Mouse (Mus musculus): Measurements from ENCODE around the gene Rhot1. TPM values are rescaled to one million over a fixed set of nuclear protein-coding genes. Genes with fewer than 3 reads are reported as not detected.

Rhot1 gene
- polyA plus RNA-seq, 1 experiment from 2014 or later: 20.7 TPM

GRCm38 (mm10) chr11:80204037-80204436, 4.8 kb upstream of the Rhot1 start:
- no peak for TF ChIP-seq CTCF (IDR thresholded peaks at IDR 0.05; ENCODE audit: low read depth)
- WGBS: 75% methylated on average over 3 of the region's 3 CpGs
- no peak overlapping the region for H3K9ac ChIP-seq (ENCODE audit: low read depth, low read length)

GRCm38 (mm10) chr11:80204941-80205340, 3.9 kb upstream of the Rhot1 start:
- H3K4me2 ChIP-seq (replicated peaks; ENCODE audit: low read depth): no peak overlapping the region
- H3K27ac ChIP-seq (ENCODE audit: low read depth, low read length): no peak overlapping the region
- ATAC-seq: no peak
- no peak overlapping the region for H3K4me3 ChIP-seq (ENCODE audit: low read depth, low read length)
- no peaks in the 10 kb centered on the region for H3K36me3 ChIP-seq (ENCODE audit: control insufficient read depth, insufficient read depth)
- H3K9me3 ChIP-seq (ENCODE audit: control insufficient read depth): no peaks in the 10 kb centered on the region
- H3K4me1 ChIP-seq (replicated peaks; ENCODE audit: control insufficient read depth, insufficient read depth, low read length): no peaks in the 10 kb centered on the region
- H3K9ac ChIP-seq (ENCODE audit: low read depth, low read length): no peak overlapping the region
- H3K27me3 ChIP-seq (replicated peaks; ENCODE audit: control insufficient read depth, insufficient read depth, low read length): no peaks in the 10 kb centered on the region
- TF ChIP-seq CTCF (IDR thresholded peaks at IDR 0.05; ENCODE audit: low read depth): no peak
- WGBS: 64% methylated on average over 5 of the region's 5 CpGs

More at GRCm38 (mm10) chr11:80204037-80204436, 4.8 kb upstream of the Rhot1 start:
- H3K4me3 ChIP-seq (ENCODE audit: low read depth, low read length): no peak overlapping the region
- ATAC-seq: no peak
- no peak overlapping the region for H3K27ac ChIP-seq (ENCODE audit: low read depth, low read length)
- no peaks in the 10 kb centered on the region; the same call in 1 of the 2 replicates for H3K36me3 ChIP-seq (ENCODE audit: control insufficient read depth, insufficient read depth)
- H3K4me1 ChIP-seq (replicated peaks; ENCODE audit: control insufficient read depth, insufficient read depth, low read length): no peaks in the 10 kb centered on the region
- H3K9me3 ChIP-seq (ENCODE audit: control insufficient read depth): no peaks in the 10 kb centered on the region
- H3K4me2 ChIP-seq (replicated peaks; ENCODE audit: low read depth): no peak overlapping the region
- no peaks in the 10 kb centered on the region for H3K27me3 ChIP-seq (replicated peaks; ENCODE audit: control insufficient read depth, insufficient read depth, low read length)

- Histone ChIP-seq H3K27ac (ENCODE audit: low read depth, low read length) (no peak overlapping the region), H3K4me2 (replicated peaks; ENCODE audit: low read depth) (no peak overlapping the region), H3K4me3 (ENCODE audit: low read depth, low read length) (no peak overlapping the region), H3K36me3 (ENCODE audit: control insufficient read depth, insufficient read depth) (peaks cover 4% of the 10 kb centered on the region; the same call in 1 of the 2 replicates), H3K4me1 (replicated peaks; ENCODE audit: control insufficient read depth, insufficient read depth, low read length) (0 out of 2 replicates have a peak, but pooled peaks cover 4% of the 10 kb centered on the region), H3K27me3 (replicated peaks; ENCODE audit: control insufficient read depth, insufficient read depth, low read length) (no peaks in the 10 kb centered on the region), H3K9me3 (ENCODE audit: control insufficient read depth) (no peaks in the 10 kb centered on the region), H3K9ac (ENCODE audit: low read depth, low read length) (no peak overlapping the region)
- 0 out of 2 replicates have a peak, but pooled peaks have one; percentile 11 for ATAC-seq
- TF ChIP-seq CTCF (IDR thresholded peaks at IDR 0.05; ENCODE audit: low read depth): no peak
- 39% methylated on average over 7 of the region's 7 CpGs for WGBS
Measured at GRCm38 (mm10) chr11:80208465-80208859, 357 bp upstream of the Rhot1 start.

- Histone ChIP-seq H3K27me3 (replicated peaks; ENCODE audit: control insufficient read depth, insufficient read depth, low read length) (no peaks in the 10 kb centered on the region), H3K4me1 (replicated peaks; ENCODE audit: control insufficient read depth, insufficient read depth, low read length) (0 out of 2 replicates have a peak, but pooled peaks cover 4% of the 10 kb centered on the region), H3K9ac (ENCODE audit: low read depth, low read length) (no peak overlapping the region; the same call in 1 of the 2 replicates), H3K4me3 (ENCODE audit: low read depth, low read length) (peak overlapping the region; percentile 81; the same call in 1 of the 2 replicates), H3K4me2 (replicated peaks; ENCODE audit: low read depth) (peak overlapping the region; percentile 65), H3K9me3 (ENCODE audit: control insufficient read depth) (no peaks in the 10 kb centered on the region), H3K27ac (ENCODE audit: low read depth, low read length) (no peak overlapping the region), H3K36me3 (ENCODE audit: control insufficient read depth, insufficient read depth) (peaks cover 4% of the 10 kb centered on the region; the same call in 1 of the 2 replicates)
- 35% methylated on average over 6 of the region's 6 CpGs for WGBS
- TF ChIP-seq CTCF (IDR thresholded peaks at IDR 0.05; ENCODE audit: low read depth): no peak
- no peak for ATAC-seq
Measured at GRCm38 (mm10) chr11:80210321-80210720, 1.5 kb downstream of the Rhot1 start.

GRCm38 (mm10) chr11:80212282-80212681, 3.5 kb downstream of the Rhot1 start:
- Histone ChIP-seq H3K9ac (ENCODE audit: low read depth, low read length) (no peak overlapping the region), H3K27me3 (replicated peaks; ENCODE audit: control insufficient read depth, insufficient read depth, low read length) (no peaks in the 10 kb centered on the region), H3K36me3 (ENCODE audit: control insufficient read depth, insufficient read depth) (peaks cover 4% of the 10 kb centered on the region; the same call in 1 of the 2 replicates), H3K4me2 (replicated peaks; ENCODE audit: low read depth) (no peak overlapping the region), H3K27ac (ENCODE audit: low read depth, low read length) (no peak overlapping the region), H3K4me1 (replicated peaks; ENCODE audit: control insufficient read depth, insufficient read depth, low read length) (0 out of 2 replicates have a peak, but pooled peaks cover 4% of the 10 kb centered on the region), H3K9me3 (ENCODE audit: control insufficient read depth) (no peaks in the 10 kb centered on the region), H3K4me3 (ENCODE audit: low read depth, low read length) (no peak overlapping the region)
- TF ChIP-seq CTCF (IDR thresholded peaks at IDR 0.05; ENCODE audit: low read depth): no peak
- ATAC-seq: no peak
- WGBS: 77% methylated on average over 2 of the region's 2 CpGs

- no peak overlapping the region for H3K9ac ChIP-seq (ENCODE audit: low read depth, low read length)
- no peak overlapping the region for H3K27ac ChIP-seq (ENCODE audit: low read depth, low read length)
- no peaks in the 10 kb centered on the region for H3K27me3 ChIP-seq (replicated peaks; ENCODE audit: control insufficient read depth, insufficient read depth, low read length)
- H3K9me3 ChIP-seq (ENCODE audit: control insufficient read depth): no peaks in the 10 kb centered on the region
- 0 out of 2 replicates have a peak, but pooled peaks cover 4% of the 10 kb centered on the region for H3K4me1 ChIP-seq (replicated peaks; ENCODE audit: control insufficient read depth, insufficient read depth, low read length)
- no peak for ATAC-seq
- H3K36me3 ChIP-seq (ENCODE audit: control insufficient read depth, insufficient read depth): peaks cover 5% of the 10 kb centered on the region
- 84% methylated on average over 3 of the region's 3 CpGs for WGBS
- H3K4me3 ChIP-seq (ENCODE audit: low read depth, low read length): no peak overlapping the region
- no peak overlapping the region for H3K4me2 ChIP-seq (replicated peaks; ENCODE audit: low read depth)
- TF ChIP-seq CTCF (IDR thresholded peaks at IDR 0.05; ENCODE audit: low read depth): no peak
Measured at GRCm38 (mm10) chr11:80215291-80215690, 6.5 kb downstream of the Rhot1 start.
